ENCODE assay signal across 8 mouse cellular contexts in the genomic region with DNA sequence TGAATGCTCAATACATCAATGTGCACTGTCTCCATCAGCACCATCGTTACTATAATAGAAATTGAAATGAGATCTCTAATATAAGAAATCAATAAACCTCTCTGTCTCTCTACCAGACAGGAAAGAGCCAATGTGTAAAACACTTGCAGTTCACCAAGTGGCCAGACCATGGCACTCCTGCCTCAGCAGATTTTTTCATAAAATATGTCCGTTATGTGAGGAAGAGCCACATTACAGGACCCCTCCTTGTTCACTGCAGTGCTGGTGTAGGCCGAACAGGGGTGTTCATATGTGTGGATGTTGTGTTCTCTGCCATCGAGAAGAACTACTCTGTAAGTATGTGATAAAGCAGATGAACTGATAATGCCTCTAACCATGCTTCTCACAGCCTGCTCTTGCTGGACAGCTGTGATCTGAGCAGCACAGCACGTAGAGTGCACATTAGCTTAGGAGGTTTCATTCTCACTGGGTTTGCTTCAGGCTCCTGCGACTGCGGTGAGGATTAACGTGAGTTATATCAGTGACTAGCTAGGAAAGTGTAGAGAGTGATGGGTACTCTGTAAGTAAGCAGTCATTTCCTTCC. TPM values are rescaled to one million over a fixed set of nuclear protein-coding genes. Genes with fewer than 3 reads are reported as not detected.
DNase-seq lines count a peak whose midpoint lies in the region.

No protein-coding gene starts in this region.

- peak; percentile 3 for DNase-seq in cerebellum, adult 8-10 months
- no peak for DNase-seq in cerebellum, adult 11-12 months
- DNase-seq in lung, postnatal 10 days, result peak; percentile 50
- no peak for DNase-seq in lung, adult 18-20 months
- peak; percentile 54 for DNase-seq in kidney, postnatal 4 days
- DNase-seq in mesoderm, embryonic 11.5 days (ENCODE audit: low read depth, low spot score), result peak; percentile 26
- DNase-seq in gastrocnemius, postnatal 4 days (ENCODE audit: low spot score in 2 of 2), result no peak
- DNase-seq in ovary, adult 18-20 months (ENCODE audit: low spot score), result no peak

RNA-seq across cellular contexts. Expression of gene Ptpn20, which starts 43.9 kb away (rescaled TPM):
- total RNA-seq in gastrocnemius, postnatal 4 days (2021), result not detected

Comparison
In these comparisons a context has a peak if more than half of its experiments do, and no peak if none do; other contexts are left out.
1. DNase-seq: peak in cerebellum, adult 8-10 months (single experiment), lung, postnatal 10 days (single experiment), kidney, postnatal 4 days (2 of 2) and mesoderm, embryonic 11.5 days (single experiment); none in cerebellum, adult 11-12 months (single experiment), lung, adult 18-20 months (0 of 2), gastrocnemius, postnatal 4 days (0 of 2) and ovary, adult 18-20 months (single experiment).